Mouse (Mus musculus) forebrain, postnatal 0 days (tissue): Measurements from ENCODE around the gene Hoxa9. TPM values are rescaled to one million over a fixed set of nuclear protein-coding genes. Genes with fewer than 3 reads are reported as not detected.

Source experiments
- ATAC-seq: fragments of 200-750 bp; cut with Nextera tagmentation; 2 replicates; pipeline ENCODE4 v1.8.0; 2017; ENCODE audit warnings: mild to moderate bottlenecking, moderate library complexity
- DNase-seq: peaks from one replicate; pipeline ENCODE4 v3.0.0-alpha.2; 2015
- H3K27ac ChIP-seq: fragments of 300-500 bp; sonication (generic); 2 replicates; pipeline ENCODE4 v1.5.1; 2014; ENCODE audit warnings: low read depth, mild to moderate bottlenecking, antibody characterized with exemption, low read length, moderate library complexity, mixed read lengths
- H3K27me3 ChIP-seq: fragments of 300-500 bp; sonication (generic); 2 replicates; pipeline ENCODE4 v1.6.1; 2014; ENCODE audit warnings: mild to moderate bottlenecking, low read length, mixed read lengths; ENCODE audit not compliant: insufficient read depth
- H3K36me3 ChIP-seq: fragments of 300-500 bp; sonication (generic); 2 replicates; pipeline ENCODE4 v1.6.1; 2014; ENCODE audit warnings: mild to moderate bottlenecking, moderate library complexity; ENCODE audit not compliant: insufficient read depth
- H3K4me1 ChIP-seq: fragments of 300-500 bp; sonication (generic); 2 replicates; pipeline ENCODE4 v1.6.1; 2014; ENCODE audit warnings: antibody characterized with exemption; ENCODE audit not compliant: insufficient read depth
- H3K4me2 ChIP-seq: fragments of 300-500 bp; sonication (generic); 2 replicates; pipeline ENCODE4 v1.6.1; 2014; ENCODE audit warnings: low read depth, mild to moderate bottlenecking, moderate library complexity
- H3K4me3 ChIP-seq: fragments of 300-500 bp; sonication (generic); 2 replicates; pipeline ENCODE4 v1.5.1; 2014; ENCODE audit warnings: low read depth, low read length, mixed read lengths
- H3K9ac ChIP-seq: fragments of 300-500 bp; sonication (generic); 2 replicates; pipeline ENCODE4 v1.6.1; 2014; ENCODE audit warnings: mild to moderate bottlenecking
- H3K9me3 ChIP-seq: fragments of 300-500 bp; sonication (generic); 2 replicates; pipeline ENCODE4 v1.6.1; 2016; ENCODE audit warnings: low read length
- CTCF ChIP-seq: sonication (generic); IDR thresholded peaks from 2 replicates; pipeline ENCODE4 v1.5.1; 2016; ENCODE audit warnings: antibody characterized with exemption, control low read depth, low read depth
- WGBS: fragments of 180-500 bp; shearing (Covaris S2); extraction: QIAGEN DNeasy Blood & Tissue Kit; methylation state at CpG from one replicate; pipeline ENCODE4 v1.1.7; 2014; 5-methylcytosine and 5-hydroxymethylcytosine counted together
- polyA plus RNA-seq: library from polyadenylated mRNA; unstranded; fragments of >200 nt; fragmentation: Nextera tagmentation; extraction: Ambion mirVana; gene quantifications from 2 replicates; pipeline ENCODE4 v1.2.1, GENCODE M21; 2015
- total RNA-seq: library from RNA; depleted of rRNA; stranded (reverse); fragments of >200 nt; gene quantifications from 2 replicates; pipeline ENCODE4 v1.2.3, GENCODE M21; 2014

Gene Hoxa9
- total and polyA plus RNA-seq, 2 experiments from 2014 or later, result not detected

- ATAC-seq (no peak), DNase-seq (no peak)
- Histone ChIP-seq H3K9ac (no peak overlapping the region), H3K36me3 (no peaks in the 10 kb centered on the region), H3K27ac (no peak overlapping the region), H3K9me3 (no peaks in the 10 kb centered on the region), H3K4me3 (no peak overlapping the region), H3K4me2 (no peak overlapping the region), H3K4me1 (no peaks in the 10 kb centered on the region), H3K27me3 (peaks cover 98% of the 10 kb centered on the region)
- TF ChIP-seq CTCF, result no peak
- 6% methylated on average over 9 of the region's 9 CpGs for WGBS
These were observed 10.2 kb upstream of the Hoxa9 start for GRCm38 (mm10) chr6:52241001-52241621.

- Histone ChIP-seq H3K4me3 (no peak within 1 kb of the TSS), H3K36me3 (no peaks in the 10 kb centered on the region), H3K4me2 (no peak within 1 kb of the TSS), H3K27me3 (peaks cover 98% of the 10 kb centered on the region), H3K4me1 (no peaks in the 10 kb centered on the region), H3K9ac (no peak within 1 kb of the TSS), H3K27ac (no peak within 1 kb of the TSS), H3K9me3 (no peaks in the 10 kb centered on the region)
- WGBS, result 2% methylated on average over 35 of the region's 35 CpGs
- TF ChIP-seq CTCF, result peak; percentile 68
- DNase-seq (peak; percentile 75), ATAC-seq (no peak; the same call in 1 of the 2 replicates)
These were observed 9.6 kb upstream of the Hoxa9 start, which contains the start of gene Hoxa10 for GRCm38 (mm10) chr6:52240389-52241000. TSS of gene Hoxa10 (minus strand) at chr6:52240854.

DNA sequence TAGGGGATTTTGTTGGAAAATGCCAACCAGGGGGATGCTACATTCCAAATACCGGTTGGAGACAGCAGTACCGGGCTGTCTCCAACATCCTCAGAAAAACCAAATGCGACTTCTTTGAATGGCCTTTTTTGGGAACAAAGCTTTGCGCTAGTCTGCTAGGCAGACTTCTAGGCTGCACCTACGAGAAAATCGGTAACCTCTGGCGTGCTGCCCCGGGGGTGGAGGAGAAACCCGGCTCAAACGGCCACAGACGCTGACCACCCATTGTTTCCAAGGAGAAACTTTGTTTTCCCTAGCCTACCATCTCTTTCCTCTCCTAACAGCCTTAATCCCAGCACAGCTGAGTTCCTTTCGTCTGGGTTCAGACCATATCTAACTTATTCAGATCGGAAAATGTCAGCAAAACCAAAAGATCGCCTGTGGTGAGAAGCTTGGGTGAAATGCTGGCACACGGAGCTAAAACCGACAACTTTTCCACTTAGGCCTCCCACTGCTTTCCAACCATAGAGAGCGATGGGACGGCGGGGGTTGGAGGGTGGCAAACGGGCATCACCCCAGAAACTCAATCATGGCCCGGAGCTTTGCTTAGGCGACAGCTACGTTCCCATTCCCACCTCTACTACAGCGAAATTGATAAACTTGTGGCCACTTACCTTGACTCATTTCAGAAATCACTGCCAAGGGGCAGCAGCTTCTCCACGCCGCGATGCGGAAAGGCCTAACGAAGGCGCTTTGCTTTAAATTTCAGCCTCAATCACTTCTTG is 8.9 kb upstream of the Hoxa9 start:
- no peak for TF ChIP-seq CTCF
- no peak overlapping the region for H3K4me3 ChIP-seq
- H3K4me2 ChIP-seq, result no peak overlapping the region

DNA sequence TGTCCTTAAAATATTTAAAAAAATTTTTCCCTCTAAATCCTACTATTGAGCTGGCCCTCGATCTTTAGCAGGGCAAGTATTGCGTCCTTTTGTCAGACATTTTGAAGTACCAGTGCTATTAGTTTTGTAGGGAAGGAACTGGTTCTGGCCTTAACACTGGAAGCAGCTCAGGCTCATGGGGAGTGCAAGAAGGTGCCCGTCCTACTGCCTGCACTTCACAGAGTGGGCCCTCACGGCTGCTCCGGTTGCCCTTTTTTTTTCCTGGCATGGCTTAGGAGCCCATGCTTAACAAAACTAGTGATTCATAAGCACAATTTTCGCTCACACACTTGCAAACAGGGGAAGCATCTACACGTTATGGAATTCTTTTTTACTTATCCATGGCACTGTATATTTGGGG is 8.1 kb upstream of the Hoxa9 start:
- Histone ChIP-seq H3K4me3 (no peak overlapping the region), H3K9me3 (no peaks in the 10 kb centered on the region), H3K4me1 (no peaks in the 10 kb centered on the region), H3K9ac (no peak overlapping the region), H3K4me2 (no peak overlapping the region), H3K27ac (no peak overlapping the region), H3K27me3 (peaks cover 98% of the 10 kb centered on the region), H3K36me3 (no peaks in the 10 kb centered on the region)
- TF ChIP-seq CTCF, result no peak
- 3% methylated on average over 7 of the region's 7 CpGs for WGBS
- no peak for DNase-seq
- no peak for ATAC-seq

More for the DNA sequence above, 8.9 kb upstream of the Hoxa9 start:
- no peak overlapping the region for H3K9ac ChIP-seq
- peaks cover 98% of the 10 kb centered on the region for H3K27me3 ChIP-seq
- H3K4me1 ChIP-seq, result no peaks in the 10 kb centered on the region
- WGBS, result 2% methylated on average over 30 of the region's 30 CpGs
- no peaks in the 10 kb centered on the region for H3K36me3 ChIP-seq
- ATAC-seq, result no peak
- no peaks in the 10 kb centered on the region for H3K9me3 ChIP-seq
- H3K27ac ChIP-seq, result no peak overlapping the region
- DNase-seq, result no peak

DNA sequence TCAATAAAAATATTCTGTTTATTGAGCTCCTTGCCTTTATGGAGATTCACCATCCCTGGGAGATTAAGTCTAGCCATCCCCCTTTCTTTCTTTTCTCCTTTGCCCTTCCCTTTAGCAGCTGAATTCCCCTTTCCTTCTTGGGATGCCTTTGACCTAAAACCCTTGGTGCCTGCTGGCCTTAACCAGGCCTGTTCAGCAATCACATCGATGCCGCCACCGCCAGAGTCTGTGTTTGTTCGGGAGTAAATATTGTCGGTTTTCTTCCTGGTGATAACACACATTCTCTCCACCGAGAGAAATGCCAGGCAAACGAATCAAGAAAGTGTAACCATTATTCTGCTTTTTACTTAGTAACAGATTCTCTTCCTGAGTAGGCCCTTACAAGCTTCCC is 7.3 kb upstream of the Hoxa9 start:
- DNase-seq (no peak), ATAC-seq (no peak)
- no peak for TF ChIP-seq CTCF

DNA sequence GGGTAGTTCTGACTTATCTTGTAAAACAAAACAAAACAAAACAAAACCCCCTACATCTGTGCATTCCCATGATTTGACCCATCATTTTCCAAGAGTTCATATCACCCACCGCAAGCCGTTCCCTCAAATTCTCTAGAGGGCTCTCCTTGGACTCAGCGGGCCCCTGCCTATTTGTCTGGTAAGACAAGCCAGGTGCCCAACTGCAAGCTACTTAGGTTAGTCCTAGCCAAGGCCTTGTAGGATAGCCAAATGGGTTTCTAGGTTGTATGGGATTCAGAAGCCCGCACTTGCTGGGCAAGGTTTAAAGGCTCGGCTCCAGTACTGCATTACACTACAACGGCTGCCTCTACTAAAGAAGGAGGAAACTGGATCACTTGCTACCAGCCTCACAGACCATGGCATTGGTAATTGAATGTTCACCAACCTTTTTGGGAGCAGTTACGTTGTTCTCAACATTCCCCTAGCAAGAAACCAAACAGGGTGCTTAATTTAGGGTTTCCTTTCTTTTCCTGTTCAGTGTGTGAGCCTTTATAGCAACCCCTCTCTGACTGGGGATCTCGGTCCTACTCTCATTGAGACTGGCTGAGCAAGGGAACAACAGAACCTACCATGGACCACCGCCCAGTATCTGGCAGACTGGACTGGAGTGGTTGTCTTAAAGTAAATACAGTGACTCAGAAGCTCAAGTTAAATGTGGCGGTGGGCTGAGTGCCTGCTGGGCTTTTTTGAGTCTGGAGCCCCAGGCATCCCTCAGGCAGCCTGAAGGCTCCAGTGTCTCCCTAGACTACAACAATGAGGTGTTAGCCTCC is 6.7 kb upstream of the Hoxa9 start:
- Histone ChIP-seq H3K4me1 (no peaks in the 10 kb centered on the region), H3K27ac (no peak overlapping the region), H3K9me3 (no peaks in the 10 kb centered on the region), H3K27me3 (peaks cover 98% of the 10 kb centered on the region), H3K9ac (no peak overlapping the region), H3K4me2 (no peak overlapping the region), H3K36me3 (no peaks in the 10 kb centered on the region), H3K4me3 (no peak overlapping the region)
- no peak for ATAC-seq
- TF ChIP-seq CTCF, result no peak
- 8% methylated on average over 10 of the region's 10 CpGs for WGBS
- DNase-seq, result no peak

More for the DNA sequence above, 7.3 kb upstream of the Hoxa9 start:
- Histone ChIP-seq H3K4me3 (no peak overlapping the region), H3K9me3 (no peaks in the 10 kb centered on the region), H3K9ac (no peak overlapping the region), H3K27me3 (peaks cover 98% of the 10 kb centered on the region), H3K36me3 (no peaks in the 10 kb centered on the region), H3K4me2 (no peak overlapping the region), H3K4me1 (no peaks in the 10 kb centered on the region), H3K27ac (no peak overlapping the region)
- WGBS, result 4% methylated on average over 7 of the region's 7 CpGs
